In the genomic region with DNA sequence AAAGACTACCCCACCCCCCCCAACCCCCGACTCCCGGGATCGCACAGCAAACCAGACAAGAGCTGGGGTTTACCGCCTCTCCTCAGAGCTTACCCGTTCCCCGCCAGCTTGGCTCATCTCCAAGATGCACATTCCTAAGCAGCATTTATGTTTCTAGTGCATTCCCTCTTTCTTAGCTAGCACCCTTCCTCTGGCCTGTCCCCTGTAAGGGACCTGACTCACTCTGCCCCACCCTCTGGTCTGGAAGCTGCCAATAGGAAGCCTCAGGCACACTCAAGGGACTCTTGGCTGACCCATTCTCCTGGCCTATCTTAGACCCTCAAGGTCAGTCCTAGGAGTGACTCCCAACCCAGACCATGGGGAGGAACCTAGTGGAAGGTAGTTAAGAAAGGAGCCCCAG, we compare ENCODE assay signal across 7 mouse cellular contexts. TPM values are rescaled to one million over a fixed set of nuclear protein-coding genes. Genes with fewer than 3 reads are reported as not detected.
DNase-seq lines count a peak whose midpoint lies in the region; ATAC-seq and TF ChIP-seq lines count a peak whose summit lies in the region.

No protein-coding gene starts in this region.

- peak; percentile 88 for DNase-seq in lung, embryonic 14.5 days
- DNase-seq in lung, postnatal 25 days (ENCODE audit: low spot score), result no peak
- peak; percentile 60 for DNase-seq in brain, embryonic 14.5 days (ENCODE audit: low read depth)
- DNase-seq in embryo, embryonic 10 days (ENCODE audit: low spot score), result no peak
- DNase-seq in frontal cortex, adult 2 months (ENCODE audit: extremely low spot score in 1 of 2, low spot score in 1 of 2), result no peak

- H3K27ac ChIP-seq in lung, embryonic 14.5 days (ENCODE audit: low read depth), result peak overlapping the region; percentile 36; the same call in 1 of the 2 replicates
- no peak overlapping the region for H3K27ac ChIP-seq in intestine, embryonic 15.5 days

- peak overlapping the region; percentile 0; the same call in 1 of the 2 replicates for H3K9ac ChIP-seq in lung, embryonic 14.5 days
- H3K9ac ChIP-seq in intestine, embryonic 15.5 days, result no peak overlapping the region

- peaks cover 34% of the 10 kb centered on the region for H3K79me2 ChIP-seq in myocyte (ENCODE audit: control insufficient read depth, insufficient read depth)

- peaks cover 5% of the 10 kb centered on the region; the same call in 1 of the 2 replicates for H3K27me3 ChIP-seq in lung, embryonic 14.5 days (ENCODE audit: insufficient read depth, low read length)
- 0 out of 2 replicates have a peak, but pooled peaks cover 4% of the 10 kb centered on the region for H3K27me3 ChIP-seq in intestine, embryonic 15.5 days (replicated peaks)
- no peaks in the 10 kb centered on the region for H3K27me3 ChIP-seq in myocyte (ENCODE audit: control insufficient read depth, insufficient read depth, insufficient read length)

- peak overlapping the region; percentile 95 for H3K4me2 ChIP-seq in lung, embryonic 14.5 days
- H3K4me2 ChIP-seq in intestine, embryonic 15.5 days (replicated peaks), result peak overlapping the region; percentile 97; the same call in 1 of the 2 replicates
- peak overlapping the region; percentile 83 for H3K4me2 ChIP-seq in myocyte (ENCODE audit: low read depth)

- no peak for TF ChIP-seq CTCF in lung, embryonic 14.5 days (IDR thresholded peaks at IDR 0.05; ENCODE audit: low read depth)
- no peak for TF ChIP-seq CTCF in brain, embryonic 14.5 days (IDR thresholded peaks at IDR 0.05; ENCODE audit: borderline replicate concordance, extremely low read depth, insufficient read depth, insufficient read length)

- TF ChIP-seq POLR2A in brain, embryonic 14.5 days (IDR thresholded peaks at IDR 0.05; ENCODE audit: borderline replicate concordance, extremely low read depth, insufficient read depth, insufficient read length, poor library complexity, severe bottlenecking), result no peak
- TF ChIP-seq POLR2A in myocyte (IDR thresholded peaks at IDR 0.05; ENCODE audit: insufficient read length, low read depth), result peak; percentile 23

- peak; percentile 55; the same call in 1 of the 2 replicates for ATAC-seq in lung, embryonic 14.5 days (ENCODE audit: insufficient read depth)
- no peak for ATAC-seq in intestine, embryonic 15.5 days

- H3ac ChIP-seq in myocyte (ENCODE audit: control insufficient read depth, insufficient read length), result no peak overlapping the region

- H3K4me3 ChIP-seq in lung, embryonic 14.5 days (ENCODE audit: low read depth, low read length), result peak overlapping the region; percentile 64; the same call in 1 of the 2 replicates
- H3K4me3 ChIP-seq in intestine, embryonic 15.5 days (replicated peaks), result no peak overlapping the region
- peak overlapping the region; percentile 74 for H3K4me3 ChIP-seq in myocyte

- 6% methylated on average over 6 of the region's 6 CpGs for WGBS in lung, embryonic 14.5 days
- WGBS in intestine, embryonic 15.5 days, result 13% methylated on average over 6 of the region's 6 CpGs

- peaks cover 19% of the 10 kb centered on the region for H3K4me1 ChIP-seq in lung, embryonic 14.5 days (ENCODE audit: insufficient read depth)
- peaks cover 22% of the 10 kb centered on the region for H3K4me1 ChIP-seq in intestine, embryonic 15.5 days (replicated peaks)

- no peaks in the 10 kb centered on the region for H3K9me3 ChIP-seq in lung, embryonic 14.5 days (ENCODE audit: low read depth, low read length)
- no peaks in the 10 kb centered on the region for H3K9me3 ChIP-seq in intestine, embryonic 15.5 days

- peaks cover 27% of the 10 kb centered on the region for H3K36me3 ChIP-seq in lung, embryonic 14.5 days (ENCODE audit: insufficient read depth)
- H3K36me3 ChIP-seq in intestine, embryonic 15.5 days, result no peaks in the 10 kb centered on the region
- H3K36me3 ChIP-seq in myocyte (ENCODE audit: control insufficient read depth, insufficient read depth), result peaks cover 15% of the 10 kb centered on the region

TF ChIP-seq in myocyte, 11 proteins besides CTCF, POLR2A, EP300 and RAD21:
- no peak for TF ChIP-seq CEBPB (IDR thresholded peaks at IDR 0.05; ENCODE audit: insufficient read depth, poor library complexity, severe bottlenecking)
- TF ChIP-seq SRF (IDR thresholded peaks at IDR 0.05; ENCODE audit: control insufficient read depth, insufficient read length, low read depth), result no peak
- no peak for TF ChIP-seq TCF3 (IDR thresholded peaks at IDR 0.05; ENCODE audit: insufficient read length, low read depth)
- no peak for TF ChIP-seq MYOD1 (IDR thresholded peaks at IDR 0.05; ENCODE audit: control insufficient read depth in 1 of 3, insufficient read length in 2 of 3, low read depth in 2 of 3)
- TF ChIP-seq MYOG (IDR thresholded peaks at IDR 0.05; ENCODE audit: control insufficient read depth in 1 of 3, insufficient read depth in 1 of 3, insufficient read length in 2 of 3, low read depth in 2 of 3), result no peak
- no peak for TF ChIP-seq REST (IDR thresholded peaks at IDR 0.05; ENCODE audit: insufficient read depth, insufficient read length)
- TF ChIP-seq POLR2AphosphoS2 (IDR thresholded peaks at IDR 0.05; ENCODE audit: insufficient read length, low read depth), result peak; percentile 48
TF ChIP-seq in myocyte: peak in this region for 1.

RNA-seq across cellular contexts. Expression of a gene that starts 2.6 kb away (rescaled TPM):
- 24.3 and 35.2 TPM in 2 replicates for polyA plus RNA-seq in lung, embryonic 14.5 days (2014; fragmentation: Nextera tagmentation; extraction: Ambion mirVana)
- polyA plus RNA-seq in brain, embryonic 14.5 days (2012; rRNA removed), result 28.6 and 40.4 TPM in 2 replicates
- 171 and 215 TPM in 2 replicates for polyA plus RNA-seq in intestine, embryonic 15.5 days (2015; fragmentation: Nextera tagmentation; extraction: Ambion mirVana)
- polyA plus RNA-seq in myocyte (2012; fragmentation: generic; extraction: Trizol), result 441 TPM
- 453 and 546 TPM in 2 replicates for polyA plus RNA-seq in frontal cortex, adult 2 months (2012; rRNA removed)

RNA-seq across cellular contexts. Expression of a gene that starts 6.0 kb away (rescaled TPM):
- polyA plus RNA-seq in lung, embryonic 14.5 days (2014; fragmentation: Nextera tagmentation; extraction: Ambion mirVana), result 61.8 and 61.9 TPM in 2 replicates
- polyA plus RNA-seq in brain, embryonic 14.5 days (2012; rRNA removed), result 28.8 and 38.5 TPM in 2 replicates
- 30.1 and 32.2 TPM in 2 replicates for polyA plus RNA-seq in intestine, embryonic 15.5 days (2015; fragmentation: Nextera tagmentation; extraction: Ambion mirVana)
- 121 TPM for polyA plus RNA-seq in myocyte (2012; fragmentation: generic; extraction: Trizol)
- 2.3 and 2.5 TPM in 2 replicates for polyA plus RNA-seq in frontal cortex, adult 2 months (2012; rRNA removed)

RNA-seq across cellular contexts. Expression of a gene that starts 8.9 kb away (rescaled TPM):
- polyA plus RNA-seq in lung, embryonic 14.5 days (2014; fragmentation: Nextera tagmentation; extraction: Ambion mirVana), result 199 and 219 TPM in 2 replicates
- polyA plus RNA-seq in brain, embryonic 14.5 days (2012; rRNA removed), result 129 and 165 TPM in 2 replicates
- 170 and 171 TPM in 2 replicates for polyA plus RNA-seq in intestine, embryonic 15.5 days (2015; fragmentation: Nextera tagmentation; extraction: Ambion mirVana)
- 142 TPM for polyA plus RNA-seq in myocyte (2012; fragmentation: generic; extraction: Trizol)
- 82.1 and 89.4 TPM in 2 replicates for polyA plus RNA-seq in frontal cortex, adult 2 months (2012; rRNA removed)

RNA-seq across cellular contexts. Expression of a gene that starts 10.2 kb away (rescaled TPM):
- polyA plus RNA-seq in lung, embryonic 14.5 days (2014; fragmentation: Nextera tagmentation; extraction: Ambion mirVana), result 0.30 and 0.39 TPM in 2 replicates
- polyA plus RNA-seq in brain, embryonic 14.5 days (2012; rRNA removed), result 0.71 and 1.4 TPM in 2 replicates
- 0.30 and 0.47 TPM in 2 replicates for polyA plus RNA-seq in intestine, embryonic 15.5 days (2015; fragmentation: Nextera tagmentation; extraction: Ambion mirVana)
- 3.2 TPM for polyA plus RNA-seq in myocyte (2012; fragmentation: generic; extraction: Trizol)
- polyA plus RNA-seq in frontal cortex, adult 2 months (2012; rRNA removed), result 0.16 and 0.36 TPM in 2 replicates

RNA-seq across cellular contexts. Expression of a gene that starts 12.6 kb away (rescaled TPM):
- polyA plus RNA-seq in lung, embryonic 14.5 days (2014; fragmentation: Nextera tagmentation; extraction: Ambion mirVana), result 0.63 and 0.87 TPM in 2 replicates
- polyA plus RNA-seq in brain, embryonic 14.5 days (2012; rRNA removed), result 0.16 TPM in 1 of 2 replicates, not detected in the other
- polyA plus RNA-seq in intestine, embryonic 15.5 days (2015; fragmentation: Nextera tagmentation; extraction: Ambion mirVana), result 0.57 and 0.89 TPM in 2 replicates
- polyA plus RNA-seq in myocyte (2012; fragmentation: generic; extraction: Trizol), result 0.48 TPM
- polyA plus RNA-seq in frontal cortex, adult 2 months (2012; rRNA removed), result not detected in 2 replicates

Comparison
In these comparisons a context has a peak if more than half of its experiments do, and no peak if none do; other contexts are left out.
1. DNase-seq: peak in lung, embryonic 14.5 days (single experiment) and brain, embryonic 14.5 days (single experiment); none in lung, postnatal 25 days (single experiment), embryo, embryonic 10 days (single experiment) and frontal cortex, adult 2 months (0 of 2).
2. Peak in every context shown above with its lines, with median percentiles within 50 percentile points of each other: H3K4me2 ChIP-seq.